Mouse (Mus musculus) limb, embryonic 13.5 days (tissue): ENCODE results near the gene Epo. TPM values are rescaled to one million over a fixed set of nuclear protein-coding genes. Genes with fewer than 3 reads are reported as not detected.

ENCODE experiments used
- ATAC-seq: fragments of 200-750 bp; cut with Nextera tagmentation; 2 replicates; pipeline ENCODE4 v1.8.0; 2017; ENCODE audit warnings: low read depth, moderate number of reproducible peaks, moderate TSS enrichment; ENCODE audit not compliant: low FRiP score
- H3K27ac ChIP-seq: fragments of 300-500 bp; sonication (generic); 2 replicates; pipeline ENCODE4 v1.5.1; 2015; ENCODE audit warnings: inconsistent platforms, mild to moderate bottlenecking, moderate library complexity
- H3K27me3 ChIP-seq: fragments of 300-500 bp; sonication (generic); 2 replicates; pipeline ENCODE4 v1.6.1; 2015; ENCODE audit warnings: mild to moderate bottlenecking, inconsistent platforms
- H3K36me3 ChIP-seq: fragments of 300-500 bp; sonication (generic); 2 replicates; pipeline ENCODE4 v1.6.1; 2015; ENCODE audit warnings: inconsistent platforms, mild to moderate bottlenecking, moderate library complexity
- H3K4me1 ChIP-seq: fragments of 300-500 bp; sonication (generic); 2 replicates; pipeline ENCODE4 v1.6.1; 2015; ENCODE audit warnings: inconsistent platforms
- H3K4me2 ChIP-seq: fragments of 300-500 bp; sonication (generic); replicated peaks from 2 replicates; pipeline ENCODE4 v1.6.1; 2015; ENCODE audit warnings: inconsistent platforms, mild to moderate bottlenecking, moderate library complexity
- H3K4me3 ChIP-seq: fragments of 300-500 bp; sonication (generic); 2 replicates; pipeline ENCODE4 v1.5.1; 2015; ENCODE audit warnings: moderate library complexity, mild to moderate bottlenecking, inconsistent platforms
- H3K9ac ChIP-seq: fragments of 300-500 bp; sonication (generic); 2 replicates; pipeline ENCODE4 v1.6.1; 2015; ENCODE audit warnings: mild to moderate bottlenecking, inconsistent platforms
- H3K9me3 ChIP-seq: fragments of 300-500 bp; sonication (generic); 2 replicates; pipeline ENCODE4 v1.6.1; 2016; ENCODE audit warnings: inconsistent platforms
- WGBS: fragments of 180-500 bp; shearing (Covaris S2); methylation state at CpG from one replicate; pipeline ENCODE4 v1.1.7; 2015; 5-methylcytosine and 5-hydroxymethylcytosine counted together
- polyA plus RNA-seq: library from polyadenylated mRNA; unstranded; fragments of >200 nt; fragmentation: Nextera tagmentation; extraction: Ambion mirVana; gene quantifications from 2 replicates; pipeline ENCODE4 v1.2.1, GENCODE M21; 2015

Epo gene
- 0.78 and 0.86 TPM in 2 replicates for polyA plus RNA-seq

DNA sequence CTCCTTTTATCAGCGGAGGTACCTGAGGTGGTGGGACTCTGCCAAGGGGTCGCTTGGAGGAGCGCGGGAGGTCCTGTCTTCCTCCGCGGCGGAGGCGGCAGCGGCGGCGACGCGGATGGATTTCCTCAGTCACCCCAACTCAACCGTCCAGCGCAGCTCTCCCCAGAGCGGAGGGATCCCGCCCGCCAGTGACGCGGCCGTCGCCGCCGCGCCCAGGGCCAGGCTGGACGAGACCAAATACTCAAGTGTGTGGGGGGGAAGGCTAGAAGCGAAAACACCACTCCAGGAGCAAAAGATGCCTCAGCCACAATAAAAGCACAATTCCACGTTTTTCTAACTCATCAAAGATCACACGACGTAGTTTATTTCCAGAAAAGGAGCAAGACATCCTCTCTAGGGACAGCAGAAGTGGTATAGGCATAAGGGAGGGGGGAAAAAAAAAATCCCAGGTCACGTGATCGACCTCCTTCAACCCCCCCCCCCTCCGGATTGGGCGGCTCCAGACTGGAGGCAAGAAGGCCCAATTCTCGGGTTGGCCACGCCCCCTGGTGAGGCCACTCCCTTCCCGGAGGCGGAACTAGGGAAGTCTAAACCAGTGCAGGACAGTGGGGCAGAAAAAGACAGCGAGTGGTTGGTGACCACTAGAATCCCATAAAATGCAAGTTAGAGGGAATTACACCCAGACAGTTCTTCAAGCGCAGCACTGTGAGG, at the start of gene Epo, which contains the start of gene Gnb2:
Gene Epo, minus strand, starts transcription at position 126 of the 711 bp plus-strand sequence.
Gene Gnb2, minus strand, starts transcription at position 394 of the 711 bp plus-strand sequence.
- Histone ChIP-seq H3K36me3 (peaks cover 20% of the 10 kb centered on the region), H3K27ac (peak within 1 kb of the TSS; percentile 95), H3K4me3 (peak within 1 kb of the TSS; percentile 86), H3K27me3 (no peaks in the 10 kb centered on the region), H3K4me2 (peak within 1 kb of the TSS; percentile 98), H3K9ac (peak within 1 kb of the TSS; percentile 93), H3K4me1 (peaks cover 20% of the 10 kb centered on the region), H3K9me3 (no peaks in the 10 kb centered on the region)
- WGBS = under 1% methylated on average over 40 of the region's 40 CpGs
- ATAC-seq = peak; percentile 78

GRCm38 (mm10) chr5:137582702-137583101, 49.7 kb upstream of the Epo start:
- no peak overlapping the region for H3K4me3 ChIP-seq
- no peaks in the 10 kb centered on the region for H3K36me3 ChIP-seq
- ATAC-seq = no peak
- no peak overlapping the region for H3K9ac ChIP-seq
- H3K27ac ChIP-seq = no peak overlapping the region
- H3K4me1 ChIP-seq = peaks cover 9% of the 10 kb centered on the region; the same call in 1 of the 2 replicates
- peak overlapping the region; percentile 59; the same call in 1 of the 2 replicates for H3K4me2 ChIP-seq
- 29% methylated on average over 8 of the region's 8 CpGs for WGBS
- no peaks in the 10 kb centered on the region; the same call in 1 of the 2 replicates for H3K9me3 ChIP-seq
- H3K27me3 ChIP-seq = peaks cover 33% of the 10 kb centered on the region

DNA sequence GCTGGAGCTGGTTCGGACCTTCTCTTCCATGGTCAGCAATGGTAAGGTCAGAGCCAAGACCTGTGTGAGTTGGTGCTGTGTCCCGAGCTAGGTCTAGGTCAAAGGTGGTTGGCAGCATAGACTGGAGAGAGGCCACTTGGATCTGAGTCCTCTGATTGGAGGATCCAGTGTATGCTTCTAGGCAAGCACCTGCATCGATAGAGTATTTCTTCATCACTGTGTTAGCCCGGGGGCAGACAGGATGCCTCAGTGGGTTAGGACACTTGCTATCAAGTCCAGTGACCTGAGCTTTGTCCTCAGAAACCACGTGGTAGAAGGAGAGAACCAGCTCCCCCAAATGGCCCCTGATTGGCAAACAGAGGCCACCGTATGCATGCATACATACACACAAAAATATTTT, 47.2 kb upstream of the Epo start:
- WGBS = 78% methylated on average over 6 of the region's 6 CpGs
- Histone ChIP-seq H3K4me2 (no peak overlapping the region), H3K9me3 (no peaks in the 10 kb centered on the region), H3K4me3 (no peak overlapping the region), H3K36me3 (no peaks in the 10 kb centered on the region), H3K4me1 (peaks cover 9% of the 10 kb centered on the region; the same call in 1 of the 2 replicates), H3K9ac (no peak overlapping the region), H3K27me3 (peaks cover 33% of the 10 kb centered on the region), H3K27ac (no peak overlapping the region)
- ATAC-seq = no peak

- 6% methylated on average over 27 of the region's 27 CpGs for WGBS
These were observed 41.4 kb upstream of the Epo start for GRCm38 (mm10) chr5:137574470-137574901.

GRCm38 (mm10) chr5:137570691-137571586, 37.9 kb upstream of the Epo start:
- no peak overlapping the region for H3K4me3 ChIP-seq
- no peak overlapping the region for H3K27ac ChIP-seq
- no peaks in the 10 kb centered on the region for H3K4me1 ChIP-seq
- no peak overlapping the region for H3K9ac ChIP-seq
- H3K36me3 ChIP-seq = no peaks in the 10 kb centered on the region
- 82% methylated on average over 17 of the region's 17 CpGs for WGBS
- H3K9me3 ChIP-seq = no peaks in the 10 kb centered on the region
- ATAC-seq = no peak
- H3K27me3 ChIP-seq = peaks cover 22% of the 10 kb centered on the region
- H3K4me2 ChIP-seq = no peak overlapping the region

More at GRCm38 (mm10) chr5:137574470-137574901, 41.4 kb upstream of the Epo start:
- peak overlapping the region; percentile 29 for H3K4me3 ChIP-seq
- no peak; the same call in 1 of the 2 replicates for ATAC-seq
- H3K36me3 ChIP-seq = no peaks in the 10 kb centered on the region
- H3K27me3 ChIP-seq = peaks cover 22% of the 10 kb centered on the region
- no peaks in the 10 kb centered on the region for H3K4me1 ChIP-seq
- no peak overlapping the region for H3K27ac ChIP-seq
- H3K4me2 ChIP-seq = peak overlapping the region; percentile 58
- H3K9ac ChIP-seq = peak overlapping the region; percentile 51; the same call in 1 of the 2 replicates
- H3K9me3 ChIP-seq = no peaks in the 10 kb centered on the region

GRCm38 (mm10) chr5:137570181-137570580, 37.1 kb upstream of the Epo start:
- Histone ChIP-seq H3K4me3 (no peak overlapping the region), H3K9ac (no peak overlapping the region), H3K27ac (no peak overlapping the region), H3K4me1 (no peaks in the 10 kb centered on the region), H3K9me3 (no peaks in the 10 kb centered on the region), H3K27me3 (peaks cover 21% of the 10 kb centered on the region), H3K4me2 (0 out of 2 replicates have a peak overlapping the region, but pooled peaks have one; percentile 11), H3K36me3 (no peaks in the 10 kb centered on the region)
- WGBS = 55% methylated on average over 7 of the region's 7 CpGs
- ATAC-seq = no peak

GRCm38 (mm10) chr5:137569665-137570064, 36.6 kb upstream of the Epo start, which contains the start of gene Tfr2:
Gene Tfr2, plus strand, starts transcription at chr5:137569840.
- Histone ChIP-seq H3K9me3 (no peaks in the 10 kb centered on the region), H3K4me3 (no peak within 1 kb of the TSS), H3K27ac (no peak within 1 kb of the TSS), H3K4me2 (0 out of 2 replicates have a peak within 1 kb of the TSS, but pooled peaks have one; percentile 11), H3K27me3 (peaks cover 16% of the 10 kb centered on the region), H3K9ac (no peak within 1 kb of the TSS), H3K36me3 (no peaks in the 10 kb centered on the region), H3K4me1 (no peaks in the 10 kb centered on the region)
- whole genome bisulfite sequencing = 31% methylated on average over 9 of the region's 9 CpGs
- ATAC-seq = peak; percentile 11; the same call in 1 of the 2 replicates

GRCm38 (mm10) chr5:137569031-137569430, 36.0 kb upstream of the Epo start:
- Histone ChIP-seq H3K4me1 (no peaks in the 10 kb centered on the region), H3K4me3 (no peak overlapping the region), H3K27me3 (peaks cover 10% of the 10 kb centered on the region), H3K9ac (no peak overlapping the region), H3K36me3 (no peaks in the 10 kb centered on the region), H3K9me3 (no peaks in the 10 kb centered on the region), H3K27ac (no peak overlapping the region), H3K4me2 (no peak overlapping the region)
- no peak for ATAC-seq
- 65% methylated on average over 12 of the region's 12 CpGs for WGBS

DNA sequence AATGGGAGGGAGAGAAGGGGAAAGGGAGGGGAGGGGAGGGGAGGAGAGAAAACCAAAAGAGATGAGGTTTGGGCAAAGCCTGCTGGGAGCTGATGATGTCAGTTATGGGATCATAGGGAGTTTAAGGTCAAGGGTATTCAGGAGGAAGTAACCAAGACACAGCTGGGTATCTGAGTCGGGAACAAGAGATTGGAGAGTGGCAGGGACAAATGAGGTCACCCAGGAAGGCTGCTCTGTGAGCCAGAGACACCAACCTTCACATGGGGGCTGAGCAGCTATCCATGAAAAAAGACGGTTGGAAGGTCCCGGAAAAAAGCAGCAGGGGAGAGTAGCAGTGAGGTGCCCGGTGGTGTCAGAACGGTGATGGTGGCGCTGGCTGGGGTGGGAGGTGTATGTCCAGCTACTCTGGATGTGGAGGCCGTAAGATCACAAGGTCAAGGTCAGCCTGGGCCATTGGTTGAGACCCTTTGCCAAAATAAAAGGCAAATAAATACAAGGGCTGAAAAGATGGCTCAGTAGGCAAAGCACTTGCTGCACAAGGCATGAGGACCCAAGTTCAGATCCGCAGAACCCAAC, 35.3 kb upstream of the Epo start:
- H3K27ac ChIP-seq = no peak overlapping the region
- 85% methylated on average over 8 of the region's 8 CpGs for WGBS
- H3K9me3 ChIP-seq = no peaks in the 10 kb centered on the region
- peaks cover 3% of the 10 kb centered on the region; the same call in 1 of the 2 replicates for H3K27me3 ChIP-seq
- H3K9ac ChIP-seq = no peak overlapping the region
- no peaks in the 10 kb centered on the region for H3K4me1 ChIP-seq
- no peak for ATAC-seq
- H3K36me3 ChIP-seq = no peaks in the 10 kb centered on the region
- no peak overlapping the region for H3K4me2 ChIP-seq
- no peak overlapping the region for H3K4me3 ChIP-seq

DNA sequence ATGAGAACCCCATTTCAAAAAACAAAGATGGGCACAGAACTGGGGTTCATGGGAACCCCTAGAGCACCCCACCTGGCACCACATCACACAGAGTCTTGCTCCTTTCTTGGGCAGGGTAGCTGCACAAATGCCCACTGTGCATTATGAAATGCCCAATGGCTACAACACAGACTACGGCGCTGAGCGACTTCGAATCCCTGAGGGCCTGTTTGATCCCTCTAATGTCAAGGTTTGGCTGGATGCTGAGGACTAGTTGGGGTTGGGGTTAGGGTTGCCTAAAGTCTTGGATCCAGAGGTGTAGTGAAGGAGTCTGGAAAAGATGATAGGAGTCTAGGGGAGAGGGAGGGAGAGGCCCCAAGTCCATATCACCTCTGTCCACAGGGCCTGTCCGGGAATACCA, 33.4 kb upstream of the Epo start:
- H3K4me3 ChIP-seq = no peak overlapping the region
- 89% methylated on average over 5 of the region's 5 CpGs for WGBS
- H3K4me1 ChIP-seq = no peaks in the 10 kb centered on the region
- H3K36me3 ChIP-seq = no peaks in the 10 kb centered on the region
- no peaks in the 10 kb centered on the region for H3K27me3 ChIP-seq
- H3K9ac ChIP-seq = no peak overlapping the region
- no peak overlapping the region for H3K4me2 ChIP-seq
- no peak for ATAC-seq
- no peak overlapping the region for H3K27ac ChIP-seq
- no peaks in the 10 kb centered on the region for H3K9me3 ChIP-seq

DNA sequence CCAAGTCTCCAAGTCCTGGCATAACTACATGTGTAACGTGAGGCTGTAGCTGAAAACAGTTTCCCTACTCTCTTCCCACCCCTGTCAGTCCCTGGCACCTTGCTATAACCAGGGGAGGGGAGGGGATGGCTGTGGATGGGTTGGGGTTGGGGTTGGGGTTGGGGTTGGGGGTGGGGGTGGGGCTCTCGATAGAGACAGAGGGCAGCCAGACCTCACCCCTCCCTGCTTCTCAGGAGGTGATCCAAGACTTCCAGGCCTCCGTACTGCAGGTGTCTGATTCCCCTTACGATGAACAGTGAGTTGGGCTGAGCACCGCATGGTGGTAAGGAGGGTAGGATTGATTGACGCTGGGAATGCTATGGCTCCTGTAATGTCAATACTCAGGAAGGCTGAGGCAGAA, 32.7 kb upstream of the Epo start:
- no peak for ATAC-seq
- 65% methylated on average over 6 of the region's 6 CpGs for WGBS
- Histone ChIP-seq H3K27ac (no peak overlapping the region), H3K27me3 (no peaks in the 10 kb centered on the region), H3K4me1 (no peaks in the 10 kb centered on the region), H3K4me3 (no peak overlapping the region), H3K9ac (no peak overlapping the region), H3K36me3 (no peaks in the 10 kb centered on the region), H3K4me2 (no peak overlapping the region), H3K9me3 (no peaks in the 10 kb centered on the region)
